Mouse (Mus musculus): ENCODE measurements around the gene Bloc1s5.

- TF ChIP-seq CTCF (IDR thresholded peaks at IDR 0.05; ENCODE audit: low read depth, low read length) = no peak
- TF ChIP-seq POLR2A (IDR thresholded peaks at IDR 0.05; ENCODE audit: borderline replicate concordance, low read depth, low read length) = no peak
Observed at GRCm38 (mm10) chr13:38582768-38583167, 52.1 kb downstream of the Bloc1s5 start.

Data from bone marrow macrophage, adult 2 months (primary cell).